Mouse (Mus musculus) kidney, adult 2 months (tissue): ENCODE measurements around the gene Bpifa3. TPM values are rescaled to one million over a fixed set of nuclear protein-coding genes. Genes with fewer than 3 reads are reported as not detected.
A peak's percentile ranks its signal among the peaks of the same experiment; 100 is the strongest.
"Not testable (repeated sequence)": the region's sequence is repeated elsewhere in the genome, so short reads cannot be mapped to it uniquely, and the experiment has no call there.

ENCODE experiments used
- DNase-seq: peaks from one replicate; pipeline ENCODE4 v3.0.0; 2021
- H3K27ac ChIP-seq: fragments of 200-500 bp; 2 replicates; pipeline ENCODE4 v1.5.1; 2012; ENCODE audit warnings: low read depth, low read length, control low read depth, inconsistent platforms; ENCODE audit not compliant: insufficient read depth
- H3K27me3 ChIP-seq: fragments of 200-500 bp; replicated peaks from 2 replicates; pipeline ENCODE4 v1.6.1; 2012; ENCODE audit warnings: mild to moderate bottlenecking, moderate library complexity, low read length, inconsistent platforms; ENCODE audit not compliant: control insufficient read depth, insufficient read depth
- H3K36me3 ChIP-seq: fragments of 200-500 bp; 2 replicates; pipeline ENCODE4 v1.6.1; 2012; ENCODE audit warnings: mild to moderate bottlenecking, moderate library complexity, low read length, inconsistent platforms; ENCODE audit not compliant: control insufficient read depth, insufficient read depth
- H3K4me1 ChIP-seq: fragments of 200-500 bp; 2 replicates; pipeline ENCODE4 v1.6.1; 2011; ENCODE audit warnings: low read length; ENCODE audit not compliant: control insufficient read depth, insufficient read depth
- H3K4me3 ChIP-seq: fragments of 200-500 bp; 2 replicates; pipeline ENCODE4 v1.5.1; 2011; ENCODE audit warnings: mild to moderate bottlenecking, low read depth, low read length, control low read depth; ENCODE audit not compliant: insufficient read depth
- CTCF ChIP-seq: fragments of 200-500 bp; conservative IDR thresholded peaks from 2 replicates; pipeline ENCODE4 v1.5.1; 2011; ENCODE audit warnings: low read depth, mild to moderate bottlenecking, control low read depth, low read length, moderate library complexity, mixed read lengths; ENCODE audit not compliant: insufficient read depth, insufficient read length
- POLR2A ChIP-seq: fragments of 200-500 bp; IDR thresholded peaks from one replicate; pipeline ENCODE4 v1.6.1; 2011; ENCODE audit warnings: low read depth, low read length, control low read depth
- WGBS: fragments of 180-500 bp; shearing (Covaris S2); methylation state at CpG from one replicate; pipeline ENCODE4 v1.1.7; 2018; 5-methylcytosine and 5-hydroxymethylcytosine counted together
- polyA plus RNA-seq: library from polyadenylated mRNA; depleted of rRNA; stranded (reverse); fragments of >200 nt; gene quantifications from 2 replicates; pipeline ENCODE4 v1.2.3, GENCODE M21; 2012

Gene Bpifa3
- polyA plus RNA-seq, 1 experiment = not detected

- DNase-seq = no peak
- Histone ChIP-seq H3K4me3 (no peak overlapping the region), H3K4me1 (no peaks in the 10 kb centered on the region), H3K27me3 (no peaks in the 10 kb centered on the region), H3K36me3 (no peaks in the 10 kb centered on the region), H3K27ac (no peak overlapping the region)
- WGBS = 92% methylated on average over 5 of the region's 5 CpGs
- no peak for TF ChIP-seq POLR2A
- TF ChIP-seq CTCF = no peak
These were observed 33.2 kb downstream of the Bpifa3 start for GRCm38 (mm10) chr2:154163306-154163705.

- 0 out of 2 replicates have a peak, but pooled peaks cover 2% of the 10 kb centered on the region for H3K4me1 ChIP-seq
- H3K27ac ChIP-seq = no peak overlapping the region
- TF ChIP-seq CTCF (no peak), POLR2A (no peak)
- DNase-seq = peak; percentile 78
- no peak overlapping the region for H3K4me3 ChIP-seq
- 25% methylated on average over 3 of the region's 3 CpGs for WGBS
- H3K27me3 ChIP-seq = no peaks in the 10 kb centered on the region
- no peaks in the 10 kb centered on the region for H3K36me3 ChIP-seq
These were observed 39.0 kb downstream of the Bpifa3 start for GRCm38 (mm10) chr2:154169172-154169571.

- DNase-seq = no peak
- H3K4me1 ChIP-seq = 0 out of 2 replicates have a peak, but pooled peaks cover 2% of the 10 kb centered on the region
- 83% methylated on average over 6 of the region's 6 CpGs for WGBS
- TF ChIP-seq CTCF (no peak), POLR2A (no peak)
- no peaks in the 10 kb centered on the region for H3K36me3 ChIP-seq
- H3K27ac ChIP-seq = no peak overlapping the region
- no peaks in the 10 kb centered on the region for H3K27me3 ChIP-seq
- H3K4me3 ChIP-seq = no peak overlapping the region
These were observed 41.5 kb downstream of the Bpifa3 start for GRCm38 (mm10) chr2:154171621-154172020.

- H3K27ac ChIP-seq = no peak overlapping the region
- H3K27me3 ChIP-seq = no peaks in the 10 kb centered on the region
- peak; percentile 21 for DNase-seq
- H3K36me3 ChIP-seq = no peaks in the 10 kb centered on the region
- 0 out of 2 replicates have a peak, but pooled peaks cover 2% of the 10 kb centered on the region for H3K4me1 ChIP-seq
- TF ChIP-seq POLR2A (no peak), CTCF (peak; percentile 48)
- H3K4me3 ChIP-seq = no peak overlapping the region
- WGBS = 32% methylated on average over 1 of the region's 1 CpGs
These were observed 43.2 kb downstream of the Bpifa3 start for GRCm38 (mm10) chr2:154173313-154173712.

- 79% methylated on average over 7 of the region's 7 CpGs for WGBS
- not testable (repeated sequence) for H3K4me1 ChIP-seq, H3K27ac ChIP-seq, H3K36me3 ChIP-seq, H3K4me3 ChIP-seq, DNase-seq, H3K27me3 ChIP-seq
These were observed 51.8 kb downstream of the Bpifa3 start for GRCm38 (mm10) chr2:154181900-154182299.

- H3K36me3 ChIP-seq, H3K4me3 ChIP-seq, DNase-seq, H3K4me1 ChIP-seq, H3K27me3 ChIP-seq, H3K27ac ChIP-seq: not testable (repeated sequence)
- WGBS = 67% methylated on average over 4 of the region's 4 CpGs
These were observed 52.9 kb downstream of the Bpifa3 start for GRCm38 (mm10) chr2:154183061-154183460.

- Histone ChIP-seq H3K27ac (no peak overlapping the region), H3K36me3 (no peaks in the 10 kb centered on the region), H3K4me1 (no peaks in the 10 kb centered on the region), H3K27me3 (no peaks in the 10 kb centered on the region), H3K4me3 (no peak overlapping the region)
- TF ChIP-seq CTCF = no peak
- TF ChIP-seq POLR2A = no peak
- DNase-seq = no peak
- 72% methylated on average over 6 of the region's 6 CpGs for WGBS
These were observed 55.2 kb downstream of the Bpifa3 start for GRCm38 (mm10) chr2:154185319-154185718.

GRCm38 (mm10) chr2:154185748-154186147, 55.6 kb downstream of the Bpifa3 start:
- H3K4me1 ChIP-seq = no peaks in the 10 kb centered on the region
- no peak for TF ChIP-seq CTCF
- no peak for TF ChIP-seq POLR2A
- no peak overlapping the region for H3K4me3 ChIP-seq
- H3K36me3 ChIP-seq = no peaks in the 10 kb centered on the region
- no peaks in the 10 kb centered on the region for H3K27me3 ChIP-seq
- H3K27ac ChIP-seq = no peak overlapping the region
- no peak for DNase-seq
- 63% methylated on average over 3 of the region's 3 CpGs for WGBS
